8 mouse cellular contexts compared by ENCODE assay signal in genomic region chr8:107095717-107096365, GRCm38 (mm10). TPM values are rescaled to one million over a fixed set of nuclear protein-coding genes. Genes with fewer than 3 reads are reported as not detected.
DNase-seq lines count a peak whose midpoint lies in the region; ATAC-seq and TF ChIP-seq lines count a peak whose summit lies in the region.

No protein-coding gene starts in this region.

- under 1% methylated on average over 49 of the region's 53 CpGs for WGBS in heart, embryonic 10.5 days
- WGBS in hindbrain, postnatal 0 days = 1% methylated on average over 50 of the region's 53 CpGs
- under 1% methylated on average over 45 of the region's 53 CpGs for WGBS in midbrain, embryonic 16.5 days

- peaks cover 17% of the 10 kb centered on the region for H3K4me1 ChIP-seq in heart, embryonic 10.5 days
- peaks cover 3% of the 10 kb centered on the region; the same call in 1 of the 2 replicates for H3K4me1 ChIP-seq in hindbrain, postnatal 0 days (ENCODE audit: insufficient read depth, low read length)
- H3K4me1 ChIP-seq in midbrain, embryonic 16.5 days (ENCODE audit: control insufficient read depth, insufficient read depth, low read length) = peaks cover 19% of the 10 kb centered on the region

- H3K79me3 ChIP-seq in C2C12 (ENCODE audit: low read depth) = peaks cover 49% of the 10 kb centered on the region

- H3K9ac ChIP-seq in hindbrain, postnatal 0 days (replicated peaks; ENCODE audit: low read length) = peak overlapping the region; percentile 75
- peak overlapping the region; percentile 83 for H3K9ac ChIP-seq in midbrain, embryonic 16.5 days (ENCODE audit: low read depth, low read length)

- DNase-seq in heart, embryonic 10.5 days (ENCODE audit: low spot score) = peak; percentile 82
- DNase-seq in heart, postnatal 14 days = no peak
- DNase-seq in hindbrain, postnatal 0 days (ENCODE audit: low spot score) = peak; percentile 52
- DNase-seq in layer of hippocampus, postnatal 25 days (ENCODE audit: extremely low spot score in 1 of 2, low spot score in 1 of 2) = no peak
- no peak for DNase-seq in gastrocnemius, adult 18-20 months (ENCODE audit: low spot score)

- peak overlapping the region; percentile 95 for H3K27ac ChIP-seq in heart, embryonic 10.5 days
- peak overlapping the region; percentile 93 for H3K27ac ChIP-seq in hindbrain, postnatal 0 days
- H3K27ac ChIP-seq in midbrain, embryonic 16.5 days (ENCODE audit: low read length) = peak overlapping the region; percentile 86

- peak; percentile 17; the same call in 1 of the 2 replicates for ATAC-seq in common myeloid progenitor, adult 5-6 weeks (replicated peaks; ENCODE audit: low read depth, poor library complexity, severe bottlenecking)
- no peak; the same call in 1 of the 2 replicates for ATAC-seq in hindbrain, postnatal 0 days
- peak; percentile 78 for ATAC-seq in midbrain, embryonic 16.5 days

- H3K9me3 ChIP-seq in heart, embryonic 10.5 days = no peaks in the 10 kb centered on the region
- no peaks in the 10 kb centered on the region for H3K9me3 ChIP-seq in hindbrain, postnatal 0 days (ENCODE audit: low read length)
- no peaks in the 10 kb centered on the region for H3K9me3 ChIP-seq in midbrain, embryonic 16.5 days (replicated peaks; ENCODE audit: control insufficient read depth, low read length, poor library complexity, severe bottlenecking)

- peaks cover 62% of the 10 kb centered on the region for H3K79me2 ChIP-seq in C2C12 (ENCODE audit: control insufficient read depth, insufficient read depth)

- no peak for TF ChIP-seq CTCF in C2C12 (IDR thresholded peaks at IDR 0.05; ENCODE audit: control insufficient read depth, insufficient read depth, insufficient read length)
- TF ChIP-seq CTCF in hindbrain, postnatal 0 days (IDR thresholded peaks at IDR 0.05; ENCODE audit: low read depth) = no peak

- peaks cover 35% of the 10 kb centered on the region for H3K36me3 ChIP-seq in heart, embryonic 10.5 days
- peaks cover 31% of the 10 kb centered on the region for H3K36me3 ChIP-seq in C2C12 (ENCODE audit: control insufficient read depth, insufficient read depth)
- no peaks in the 10 kb centered on the region; the same call in 1 of the 2 replicates for H3K36me3 ChIP-seq in hindbrain, postnatal 0 days (ENCODE audit: insufficient read depth, low read length)
- no peaks in the 10 kb centered on the region for H3K36me3 ChIP-seq in midbrain, embryonic 16.5 days (ENCODE audit: control insufficient read depth, insufficient read depth, low read length)

- intact Hi-C loops in heart, postnatal 14 days (cut with DNase I) = no loop called here

- H3ac ChIP-seq in C2C12 (ENCODE audit: control insufficient read depth, insufficient read length, low read depth) = peak overlapping the region; percentile 67

- no peaks in the 10 kb centered on the region for H3K27me3 ChIP-seq in heart, embryonic 10.5 days (ENCODE audit: insufficient read depth, poor library complexity, severe bottlenecking)
- no peaks in the 10 kb centered on the region for H3K27me3 ChIP-seq in C2C12 (ENCODE audit: control insufficient read depth, insufficient read depth, insufficient read length)
- H3K27me3 ChIP-seq in hindbrain, postnatal 0 days (ENCODE audit: insufficient read depth, low read length) = no peaks in the 10 kb centered on the region
- H3K27me3 ChIP-seq in midbrain, embryonic 16.5 days (ENCODE audit: control insufficient read depth, insufficient read depth, low read depth, low read length) = no peaks in the 10 kb centered on the region

- H3K4me2 ChIP-seq in hindbrain, postnatal 0 days (ENCODE audit: low read depth, low read length) = peak overlapping the region; percentile 66
- H3K4me2 ChIP-seq in midbrain, embryonic 16.5 days (ENCODE audit: low read length) = peak overlapping the region; percentile 61

- H3K4me3 ChIP-seq in heart, embryonic 10.5 days = peak overlapping the region; percentile 97
- peak overlapping the region; percentile 82 for H3K4me3 ChIP-seq in C2C12 (ENCODE audit: insufficient read depth, poor library complexity, severe bottlenecking)
- H3K4me3 ChIP-seq in hindbrain, postnatal 0 days (ENCODE audit: low read length) = peak overlapping the region; percentile 77
- H3K4me3 ChIP-seq in midbrain, embryonic 16.5 days (ENCODE audit: low read depth, low read length) = peak overlapping the region; percentile 84

TF ChIP-seq in C2C12, 6 proteins besides CTCF, POLR2A, EP300 and RAD21:
- TF ChIP-seq MYOG (IDR thresholded peaks at IDR 0.05; ENCODE audit: control insufficient read depth, extremely low read depth, insufficient read length) (no peak), USF1 (IDR thresholded peaks at IDR 0.05; ENCODE audit: low read depth) (no peak), MYOD1 (IDR thresholded peaks at IDR 0.05; ENCODE audit: control insufficient read depth, insufficient read length, low read depth) (no peak), FOSL1 (IDR thresholded peaks at IDR 0.05; ENCODE audit: insufficient read depth, low read length, poor library complexity, severe bottlenecking) (no peak), CEBPB (IDR thresholded peaks at IDR 0.05; ENCODE audit: low read depth) (no peak), MAX (IDR thresholded peaks at IDR 0.05) (no peak)

RNA-seq across cellular contexts. Expression of gene Terf2, which starts 0.5 kb away (rescaled TPM):
- 9.9 and 13.0 TPM in 2 replicates for polyA plus RNA-seq in heart, embryonic 10.5 days (2016; fragmentation: Nextera tagmentation; extraction: Ambion mirVana)
- total RNA-seq in heart, postnatal 14 days (2021) = 10 to 100 TPM; 14.4 to 15.0 TPM
- polyA plus RNA-seq in C2C12 (2012; fragmentation: generic; extraction: Trizol) = 15.8 TPM
- total RNA-seq in common myeloid progenitor, adult 5-6 weeks (2017) = 32.9 and 37.2 TPM in 2 replicates
- 15.5 TPM in 2 replicates for total RNA-seq in hindbrain, postnatal 0 days (2014; rRNA removed)
- polyA plus RNA-seq in hindbrain, postnatal 0 days (2015; fragmentation: Nextera tagmentation; extraction: Ambion mirVana) = 22.9 and 23.2 TPM in 2 replicates
- 26.4 and 28.3 TPM in 2 replicates for polyA plus RNA-seq in midbrain, embryonic 16.5 days (2015; fragmentation: Nextera tagmentation; extraction: Ambion mirVana)
- total RNA-seq in layer of hippocampus, postnatal 25 days (2021) = 10 to 100 TPM; 31.2 to 35.8 TPM
- total RNA-seq in gastrocnemius, adult 18-20 months (2021) = 10 to 100 TPM; 11.5 to 13.9 TPM

RNA-seq across cellular contexts. Expression of gene Tmed6, which starts 30.4 kb away (rescaled TPM):
- polyA plus RNA-seq in heart, embryonic 10.5 days (2016; fragmentation: Nextera tagmentation; extraction: Ambion mirVana) = 1.7 TPM in 1 of 2 replicates, not detected in the other
- not detected for total RNA-seq in heart, postnatal 14 days (2021)
- not detected for polyA plus RNA-seq in C2C12 (2012; fragmentation: generic; extraction: Trizol)
- total RNA-seq in common myeloid progenitor, adult 5-6 weeks (2017) = not detected in 2 replicates
- not detected in 2 replicates for total RNA-seq in hindbrain, postnatal 0 days (2014; rRNA removed)
- not detected in 2 replicates for polyA plus RNA-seq in hindbrain, postnatal 0 days (2015; fragmentation: Nextera tagmentation; extraction: Ambion mirVana)
- polyA plus RNA-seq in midbrain, embryonic 16.5 days (2015; fragmentation: Nextera tagmentation; extraction: Ambion mirVana) = not detected in 2 replicates
- not detected for total RNA-seq in layer of hippocampus, postnatal 25 days (2021)
- total RNA-seq in gastrocnemius, adult 18-20 months (2021) = not detected

RNA-seq across cellular contexts. Expression of gene Nip7, which starts 39.2 kb away (rescaled TPM):
- polyA plus RNA-seq in heart, embryonic 10.5 days (2016; fragmentation: Nextera tagmentation; extraction: Ambion mirVana) = 77.8 and 100 TPM in 2 replicates
- 10 to 100 TPM; 19.5 to 24.2 TPM for total RNA-seq in heart, postnatal 14 days (2021)
- 119 TPM for polyA plus RNA-seq in C2C12 (2012; fragmentation: generic; extraction: Trizol)
- 20.4 and 28.4 TPM in 2 replicates for total RNA-seq in common myeloid progenitor, adult 5-6 weeks (2017)
- 16.1 and 20.7 TPM in 2 replicates for total RNA-seq in hindbrain, postnatal 0 days (2014; rRNA removed)
- 58.1 and 59.5 TPM in 2 replicates for polyA plus RNA-seq in hindbrain, postnatal 0 days (2015; fragmentation: Nextera tagmentation; extraction: Ambion mirVana)
- polyA plus RNA-seq in midbrain, embryonic 16.5 days (2015; fragmentation: Nextera tagmentation; extraction: Ambion mirVana) = 65.9 and 67.8 TPM in 2 replicates
- total RNA-seq in layer of hippocampus, postnatal 25 days (2021) = 10 to 100 TPM; 44.4 to 45.9 TPM
- 10 to 100 TPM; 16.5 to 18.0 TPM for total RNA-seq in gastrocnemius, adult 18-20 months (2021)

RNA-seq across cellular contexts. Expression of gene Cog8, which starts 39.4 kb away (rescaled TPM):
- 34.4 and 40.3 TPM in 2 replicates for polyA plus RNA-seq in heart, embryonic 10.5 days (2016; fragmentation: Nextera tagmentation; extraction: Ambion mirVana)
- 10 to 100 TPM; 18.6 to 18.9 TPM for total RNA-seq in heart, postnatal 14 days (2021)
- polyA plus RNA-seq in C2C12 (2012; fragmentation: generic; extraction: Trizol) = 20.1 TPM
- total RNA-seq in common myeloid progenitor, adult 5-6 weeks (2017) = 17.7 and 20.5 TPM in 2 replicates
- 47.9 and 48.8 TPM in 2 replicates for total RNA-seq in hindbrain, postnatal 0 days (2014; rRNA removed)
- polyA plus RNA-seq in hindbrain, postnatal 0 days (2015; fragmentation: Nextera tagmentation; extraction: Ambion mirVana) = 33.0 and 33.2 TPM in 2 replicates
- 37.7 and 39.5 TPM in 2 replicates for polyA plus RNA-seq in midbrain, embryonic 16.5 days (2015; fragmentation: Nextera tagmentation; extraction: Ambion mirVana)
- 10 to 100 TPM; 28.7 to 28.9 TPM for total RNA-seq in layer of hippocampus, postnatal 25 days (2021)
- 10 to 100 TPM; 18.0 to 18.2 TPM for total RNA-seq in gastrocnemius, adult 18-20 months (2021)

RNA-seq across cellular contexts. Expression of gene Pdf, which starts 47.4 kb away (rescaled TPM):
- polyA plus RNA-seq in heart, embryonic 10.5 days (2016; fragmentation: Nextera tagmentation; extraction: Ambion mirVana) = 52.5 and 53.1 TPM in 2 replicates
- total RNA-seq in heart, postnatal 14 days (2021) = 10 to 100 TPM; 49.4 to 49.6 TPM
- 27.2 TPM for polyA plus RNA-seq in C2C12 (2012; fragmentation: generic; extraction: Trizol)
- 45.9 and 83.2 TPM in 2 replicates for total RNA-seq in common myeloid progenitor, adult 5-6 weeks (2017)
- 57.7 and 68.8 TPM in 2 replicates for total RNA-seq in hindbrain, postnatal 0 days (2014; rRNA removed)
- polyA plus RNA-seq in hindbrain, postnatal 0 days (2015; fragmentation: Nextera tagmentation; extraction: Ambion mirVana) = 30.5 and 36.9 TPM in 2 replicates
- polyA plus RNA-seq in midbrain, embryonic 16.5 days (2015; fragmentation: Nextera tagmentation; extraction: Ambion mirVana) = 32.8 and 33.4 TPM in 2 replicates
- 10 to 100 TPM; 24.1 to 31.3 TPM for total RNA-seq in layer of hippocampus, postnatal 25 days (2021)
- total RNA-seq in gastrocnemius, adult 18-20 months (2021) = 10 to 100 TPM; 42.5 to 45.4 TPM

Comparison
In these comparisons a context has a peak if more than half of its experiments do, and no peak if none do; other contexts are left out.
1. DNase-seq: peak in heart, embryonic 10.5 days (single experiment) and hindbrain, postnatal 0 days (single experiment); none in heart, postnatal 14 days (0 of 2), layer of hippocampus, postnatal 25 days (0 of 2) and gastrocnemius, adult 18-20 months (single experiment).
2. Peak in every context shown above with its lines, with median percentiles within 50 percentile points of each other: H3K27ac ChIP-seq and H3K4me3 ChIP-seq.